ENCODE assay signal across 22 mouse cellular contexts in the genomic region with DNA sequence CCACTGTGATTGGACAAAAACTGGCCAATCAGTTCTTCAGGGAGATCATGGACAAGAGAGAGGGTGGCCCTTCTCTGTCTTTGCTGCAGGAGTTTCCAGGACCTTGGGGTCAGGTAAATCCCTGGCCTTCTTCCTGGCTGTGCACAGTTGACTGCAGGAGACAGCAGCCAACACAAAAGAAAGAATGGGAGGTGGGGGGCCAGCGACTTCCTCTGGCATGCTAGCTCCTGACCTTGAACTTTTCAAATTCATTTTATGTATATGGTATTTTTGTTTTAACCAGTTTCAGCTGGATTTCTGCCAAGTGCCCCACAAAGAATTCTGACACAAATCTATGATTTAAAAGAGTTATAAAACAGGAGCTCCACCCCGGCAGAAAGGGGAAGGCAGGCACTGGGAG. TPM values are rescaled to one million over a fixed set of nuclear protein-coding genes. Genes with fewer than 3 reads are reported as not detected.
DNase-seq lines count a peak whose midpoint lies in the region; ATAC-seq and TF ChIP-seq lines count a peak whose summit lies in the region.
"Had no signal": no experiment of that assay in that cellular context is flagged by ENCODE, and none has a peak within 500 bp of the region (broad histone marks: within the 10 kb centered on the region; RNA-seq: fewer than 3 reads in every experiment).

No protein-coding gene starts in this region.

- intact Hi-C loops in gastrocnemius, adult 2 months (cut with DNase I): no loop called here

- 10% methylated on average over 2 of the region's 2 CpGs for WGBS in intestine, embryonic 15.5 days
- WGBS in intestine, embryonic 16.5 days: 12% methylated on average over 2 of the region's 2 CpGs

- ATAC-seq in intestine, embryonic 15.5 days: peak; percentile 29; the same call in 1 of the 2 replicates
- no peak for ATAC-seq in intestine, embryonic 16.5 days
- ATAC-seq: activated CD4-positive, CD25-positive, alpha-beta regulatory T cell, adult 4 months; hindbrain, embryonic 16.5 days; intestine, postnatal 0 days; liver, postnatal 0 days had no signal

- DNase-seq in 416B (ENCODE audit: low read depth): peak; percentile 32
- peak; percentile 79 for DNase-seq in adrenal gland, adult 8-10 months
- no peak for DNase-seq in frontal cortex, postnatal 10 days (ENCODE audit: low spot score in 2 of 2)
- no peak for DNase-seq in gastrocnemius, adult 2 months
- DNase-seq: cerebellum, postnatal 10 days; heart, postnatal 4 days; liver, postnatal 0 days; lung, postnatal 10 days; thymus, adult 18-20 months; thymus, postnatal 36 days had no signal

- H3K36me3 ChIP-seq in intestine, embryonic 15.5 days: no peaks in the 10 kb centered on the region
- H3K36me3 ChIP-seq in intestine, embryonic 16.5 days (ENCODE audit: control insufficient read depth, insufficient read depth, low read length): no peaks in the 10 kb centered on the region
- H3K36me3 ChIP-seq in ES-Bruce4 (ENCODE audit: control insufficient read depth, insufficient read depth, low read length, poor library complexity, severe bottlenecking): no peaks in the 10 kb centered on the region
- H3K36me3 ChIP-seq: embryonic facial prominence, embryonic 12.5 days; heart, embryonic 10.5 days; limb, embryonic 12.5 days had no signal

- H3K9me3 ChIP-seq in intestine, embryonic 15.5 days: no peaks in the 10 kb centered on the region
- H3K9me3 ChIP-seq in intestine, embryonic 16.5 days (ENCODE audit: control insufficient read depth, low read length): no peaks in the 10 kb centered on the region
- H3K9me3 ChIP-seq in ES-Bruce4 (replicated peaks; ENCODE audit: control insufficient read depth, insufficient read depth, low read length, poor library complexity, severe bottlenecking): peaks cover 14% of the 10 kb centered on the region
- H3K9me3 ChIP-seq: embryonic facial prominence, embryonic 12.5 days; heart, embryonic 10.5 days; limb, embryonic 12.5 days had no signal

- H3K4me3 ChIP-seq in intestine, embryonic 15.5 days (replicated peaks): no peak overlapping the region
- no peak overlapping the region for H3K4me3 ChIP-seq in intestine, embryonic 16.5 days (ENCODE audit: low read length)
- H3K4me3 ChIP-seq in ES-Bruce4 (ENCODE audit: low read depth, low read length): no peak overlapping the region
- no peak overlapping the region for H3K4me3 ChIP-seq in gastrocnemius, adult 2 months
- H3K4me3 ChIP-seq: embryonic facial prominence, embryonic 12.5 days; heart, embryonic 10.5 days; limb, embryonic 12.5 days had no signal

- no peak for TF ChIP-seq POLR2A in ES-Bruce4 (IDR thresholded peaks at IDR 0.05; ENCODE audit: insufficient read depth, low read length)

- TF ChIP-seq EP300 in ES-Bruce4 (IDR thresholded peaks at IDR 0.05; ENCODE audit: insufficient read depth, low read depth, low read length): peak; percentile 79

- 0 out of 2 replicates have a peak, but pooled peaks cover 4% of the 10 kb centered on the region for H3K4me1 ChIP-seq in intestine, embryonic 15.5 days (replicated peaks)
- 0 out of 2 replicates have a peak, but pooled peaks cover 2% of the 10 kb centered on the region for H3K4me1 ChIP-seq in intestine, embryonic 16.5 days (ENCODE audit: control insufficient read depth, insufficient read depth, low read length)
- no peaks in the 10 kb centered on the region for H3K4me1 ChIP-seq in ES-Bruce4 (ENCODE audit: control insufficient read depth, insufficient read depth, low read length)
- H3K4me1 ChIP-seq: embryonic facial prominence, embryonic 12.5 days had no signal

- H3K27ac ChIP-seq in intestine, embryonic 15.5 days: no peak overlapping the region
- H3K27ac ChIP-seq in intestine, embryonic 16.5 days (ENCODE audit: low read length): no peak overlapping the region
- H3K27ac ChIP-seq in ES-Bruce4 (ENCODE audit: insufficient read depth, low read length): peak overlapping the region; percentile 66
- no peak overlapping the region for H3K27ac ChIP-seq in gastrocnemius, adult 2 months
- H3K27ac ChIP-seq: embryonic facial prominence, embryonic 12.5 days; heart, embryonic 10.5 days; limb, embryonic 12.5 days had no signal

- H3K4me2 ChIP-seq in intestine, embryonic 15.5 days (replicated peaks): no peak overlapping the region
- no peak overlapping the region for H3K4me2 ChIP-seq in intestine, embryonic 16.5 days (ENCODE audit: low read depth, low read length)
- H3K4me2 ChIP-seq: embryonic facial prominence, embryonic 12.5 days; limb, embryonic 12.5 days; liver, embryonic 11.5 days; midbrain, embryonic 11.5 days had no signal

- 0 out of 2 replicates have a peak, but pooled peaks cover 7% of the 10 kb centered on the region for H3K27me3 ChIP-seq in intestine, embryonic 15.5 days (replicated peaks)
- H3K27me3 ChIP-seq in intestine, embryonic 16.5 days (replicated peaks; ENCODE audit: control insufficient read depth, insufficient read depth, low read length): no peaks in the 10 kb centered on the region
- H3K27me3 ChIP-seq in ES-Bruce4 (ENCODE audit: control insufficient read depth, insufficient read depth, low read length, poor library complexity, severe bottlenecking): no peaks in the 10 kb centered on the region

- no peak overlapping the region for H3K9ac ChIP-seq in intestine, embryonic 15.5 days
- H3K9ac ChIP-seq in intestine, embryonic 16.5 days (ENCODE audit: low read depth, low read length): no peak overlapping the region
- no peak overlapping the region for H3K9ac ChIP-seq in ES-Bruce4 (ENCODE audit: low read depth, poor library complexity, severe bottlenecking)
- H3K9ac ChIP-seq: embryonic facial prominence, embryonic 12.5 days; limb, embryonic 12.5 days; liver, postnatal 0 days had no signal

- no peak for TF ChIP-seq CTCF in ES-Bruce4 (IDR thresholded peaks at IDR 0.05; ENCODE audit: low read depth, low read length)
- no peak for TF ChIP-seq CTCF in gastrocnemius, adult 2 months (IDR thresholded peaks at IDR 0.05)

RNA-seq across cellular contexts. Expression of a gene that starts 2.9 kb away (rescaled TPM):
- 9.3 and 22.1 TPM in 2 replicates for polyA plus RNA-seq in intestine, embryonic 15.5 days (2015; fragmentation: Nextera tagmentation; extraction: Ambion mirVana)
- 6.4 and 22.4 TPM in 2 replicates for polyA plus RNA-seq in intestine, embryonic 16.5 days (2015; fragmentation: Nextera tagmentation; extraction: Ambion mirVana)
- 0.41 and 0.45 TPM in 2 replicates for polyA plus RNA-seq in ES-Bruce4 (2011; ENCODE audit: insufficient read depth, insufficient read length, low read depth, missing spikeins)
- total RNA-seq in adrenal gland, adult 8-10 months (2022): 1,000 to 10,000 TPM; 7,138 to 8,839 (median 8,155) TPM
- total RNA-seq in gastrocnemius, adult 2 months (2021): under 1 TPM in 1 of 2 experiments, not detected in 1; 0.10 TPM
- polyA plus RNA-seq: activated CD4-positive, CD25-positive, alpha-beta regulatory T cell, adult 4 months; forebrain, embryonic 11.5 days; liver, embryonic 11.5 days; midbrain, embryonic 11.5 days had no signal

Comparison
In these comparisons a context has a peak if more than half of its experiments do, and no peak if none do; other contexts are left out.
1. DNase-seq: peak in 416B (single experiment) and adrenal gland, adult 8-10 months (single experiment); none in frontal cortex, postnatal 10 days (0 of 2) and gastrocnemius, adult 2 months (single experiment).